Mouse (Mus musculus) testis, adult 2 months (tissue): ENCODE results near the gene Gm49373.

ENCODE experiments used
- CTCF ChIP-seq: fragments of 200-500 bp; IDR thresholded peaks from 2 replicates; pipeline ENCODE4 v1.5.1; 2012; ENCODE audit warnings: low read depth, mild to moderate bottlenecking, inconsistent platforms, low read length, moderate library complexity; ENCODE audit not compliant: control insufficient read depth, insufficient read depth, insufficient replicate concordance
- POLR2A ChIP-seq: fragments of 200-500 bp; IDR thresholded peaks from 2 replicates; pipeline ENCODE4 v1.6.1; 2012; ENCODE audit warnings: low read depth, mild to moderate bottlenecking, inconsistent platforms, low read length, moderate library complexity; ENCODE audit not compliant: control insufficient read depth

GRCm38 (mm10) chr9:21043563-21043962 is 29.3 kb downstream of the Gm49373 start:
- TF ChIP-seq CTCF (no peak), POLR2A (no peak)
